Mouse (Mus musculus): ENCODE measurements around the gene Recql5.

GRCm38 (mm10) chr11:115894755-115895520, 38.3 kb downstream of the Recql5 start:
- TF ChIP-seq POLR2A (IDR thresholded peaks at IDR 0.05; ENCODE audit: borderline replicate concordance, extremely low read depth, insufficient read depth, insufficient read length, poor library complexity, severe bottlenecking) = no peak
- TF ChIP-seq CTCF (IDR thresholded peaks at IDR 0.05; ENCODE audit: borderline replicate concordance, extremely low read depth, insufficient read depth, insufficient read length) = peak; percentile 25; the same call in 1 of the 2 replicates

Data from brain, embryonic 14.5 days (tissue).